Mouse (Mus musculus) G1E (cell line): ENCODE data around the gene Ankrd65. TPM values are rescaled to one million over a fixed set of nuclear protein-coding genes. Genes with fewer than 3 reads are reported as not detected.

Source experiments
- ATAC-seq: 2 replicates; pipeline ENCODE4 v1.8.0; 2016; ENCODE audit warnings: mild to moderate bottlenecking; ENCODE audit not compliant: insufficient number of reproducible peaks, poor library complexity, low FRiP score, severe bottlenecking; ENCODE audit errors: extremely low read depth
- DNase-seq: peaks from one replicate; pipeline ENCODE4 v3.0.0; 2012; ENCODE audit warnings: low spot score
- H3K27me3 ChIP-seq: 2 replicates; pipeline ENCODE4 v1.6.1; 2012; ENCODE audit warnings: mild to moderate bottlenecking, low read length, inconsistent platforms; ENCODE audit not compliant: insufficient read depth
- H3K36me3 ChIP-seq: replicated peaks from 2 replicates; pipeline ENCODE3; 2012; ENCODE audit warnings: mild to moderate bottlenecking, inconsistent platforms
- H3K4me1 ChIP-seq: 2 replicates; pipeline ENCODE4 v1.6.1; 2012; ENCODE audit warnings: low read depth, low read length, inconsistent platforms, mixed read lengths; ENCODE audit not compliant: insufficient read depth
- H3K4me3 ChIP-seq: 2 replicates; pipeline ENCODE4 v1.5.1; 2012; ENCODE audit warnings: low read depth, mild to moderate bottlenecking, inconsistent platforms, low read length, moderate library complexity, mixed read lengths
- H3K9me3 ChIP-seq: replicated peaks from 2 replicates; pipeline ENCODE4 v1.6.1; 2012; ENCODE audit warnings: inconsistent platforms
- CTCF ChIP-seq: IDR thresholded peaks from 2 replicates; pipeline ENCODE4 v1.5.1; 2012; ENCODE audit warnings: low read depth, low read length, inconsistent platforms, mixed read lengths
- GATA1 ChIP-seq: IDR thresholded peaks from 2 replicates; pipeline ENCODE4 v1.6.1; 2012; ENCODE audit warnings: borderline replicate concordance, low read length, inconsistent platforms, mixed read lengths
- GATA2 ChIP-seq: IDR thresholded peaks from 2 replicates; pipeline ENCODE4 v1.6.1; 2012; ENCODE audit warnings: low read depth, low read length, inconsistent platforms, borderline replicate concordance
- POLR2AphosphoS5 ChIP-seq: IDR thresholded peaks from 2 replicates; pipeline ENCODE4 v1.6.1; 2012; ENCODE audit warnings: low read depth, low read length, inconsistent platforms; ENCODE audit not compliant: insufficient replicate concordance
- TAL1 ChIP-seq: conservative IDR thresholded peaks from 2 replicates; pipeline ENCODE4 v1.6.1; 2012; ENCODE audit warnings: low read depth, low read length, inconsistent platforms, mixed read lengths
- polyA plus RNA-seq: library from polyadenylated mRNA; stranded (reverse); fragments of >175 nt; gene quantifications from 2 replicates; pipeline ENCODE4 v1.2.3, GENCODE M21; 2012
- total RNA-seq, 2 experiments: library from RNA; stranded (forward) in 1 of 2; stranded (reverse) in 1 of 2; fragments of 200-1000 nt in 1 of 2; fragments of >200 nt in 1 of 2; fragmentation: Nextera tagmentation in 1 of 2; gene quantifications; 2 replicates each; pipeline ENCODE4 v1.2.3; 2014 to 2017

Gene Ankrd65
- total and polyA plus RNA-seq, 3 experiments, result not detected

GRCm38 (mm10) chr4:155803340-155804041 is 13.3 kb downstream of the Ankrd65 start:
- DNase-seq (peak; percentile 77), ATAC-seq (peak; percentile 94)
- no peak for TF ChIP-seq GATA2
- no peak for TF ChIP-seq CTCF
- TF ChIP-seq TAL1, result no peak
- TF ChIP-seq POLR2AphosphoS5, result no peak
- no peak for TF ChIP-seq GATA1

GRCm38 (mm10) chr4:155807841-155808240 is 17.6 kb downstream of the Ankrd65 start:
- Histone ChIP-seq H3K4me3 (no peak overlapping the region), H3K9me3 (no peaks in the 10 kb centered on the region), H3K4me1 (peaks cover 42% of the 10 kb centered on the region), H3K36me3 (peaks cover 75% of the 10 kb centered on the region), H3K27me3 (no peaks in the 10 kb centered on the region)
- no peak for TF ChIP-seq POLR2AphosphoS5
- no peak for TF ChIP-seq CTCF
- no peak for TF ChIP-seq TAL1
- no peak for TF ChIP-seq GATA1
- TF ChIP-seq GATA2, result no peak
- ATAC-seq, result no peak
- DNase-seq, result no peak

More at GRCm38 (mm10) chr4:155803340-155804041, 13.3 kb downstream of the Ankrd65 start:
- H3K27me3 ChIP-seq, result peaks cover 7% of the 10 kb centered on the region
- peak overlapping the region; percentile 88 for H3K4me3 ChIP-seq
- peaks cover 37% of the 10 kb centered on the region for H3K4me1 ChIP-seq
- no peaks in the 10 kb centered on the region for H3K9me3 ChIP-seq
- peaks cover 41% of the 10 kb centered on the region for H3K36me3 ChIP-seq

GRCm38 (mm10) chr4:155811929-155812664 is 21.9 kb downstream of the Ankrd65 start, which contains the start of gene Ccnl2:
TSS of gene Ccnl2 (plus strand) at chr4:155812489.
- Histone ChIP-seq H3K36me3 (peaks cover 85% of the 10 kb centered on the region), H3K4me3 (peak within 1 kb of the TSS; percentile 92), H3K9me3 (no peaks in the 10 kb centered on the region), H3K4me1 (peaks cover 43% of the 10 kb centered on the region), H3K27me3 (no peaks in the 10 kb centered on the region)
- ATAC-seq, result peak; percentile 98
- peak; percentile 90 for DNase-seq
- no peak for TF ChIP-seq GATA2
- no peak for TF ChIP-seq CTCF
- TF ChIP-seq GATA1, result no peak
- no peak for TF ChIP-seq POLR2AphosphoS5
- no peak for TF ChIP-seq TAL1

- Histone ChIP-seq H3K27me3 (no peaks in the 10 kb centered on the region), H3K4me3 (peak overlapping the region; percentile 92), H3K36me3 (peaks cover 85% of the 10 kb centered on the region), H3K4me1 (peaks cover 48% of the 10 kb centered on the region), H3K9me3 (no peaks in the 10 kb centered on the region)
- no peak for ATAC-seq
- no peak for TF ChIP-seq CTCF
- no peak for TF ChIP-seq TAL1
- TF ChIP-seq GATA1, result no peak
- TF ChIP-seq GATA2, result no peak
- TF ChIP-seq POLR2AphosphoS5, result no peak
- peak; percentile 60 for DNase-seq
These were observed 22.5 kb downstream of the Ankrd65 start for GRCm38 (mm10) chr4:155812665-155813181.

GRCm38 (mm10) chr4:155817533-155817932 is 27.3 kb downstream of the Ankrd65 start:
- peaks cover 92% of the 10 kb centered on the region for H3K36me3 ChIP-seq
- TF ChIP-seq POLR2AphosphoS5, result no peak
- TF ChIP-seq GATA1, result no peak
- no peak for TF ChIP-seq GATA2
- no peak for TF ChIP-seq TAL1
- TF ChIP-seq CTCF, result no peak
- ATAC-seq, result no peak

GRCm38 (mm10) chr4:155821025-155821424 is 30.8 kb downstream of the Ankrd65 start:
- TF ChIP-seq GATA2, result no peak
- no peak for TF ChIP-seq POLR2AphosphoS5
- no peak for TF ChIP-seq TAL1
- TF ChIP-seq GATA1, result no peak
- no peak for TF ChIP-seq CTCF
- Histone ChIP-seq H3K27me3 (no peaks in the 10 kb centered on the region), H3K36me3 (peaks cover 97% of the 10 kb centered on the region), H3K9me3 (no peaks in the 10 kb centered on the region), H3K4me3 (no peak overlapping the region), H3K4me1 (peaks cover 36% of the 10 kb centered on the region)
- ATAC-seq (no peak), DNase-seq (no peak)

More at GRCm38 (mm10) chr4:155817533-155817932, 27.3 kb downstream of the Ankrd65 start:
- Histone ChIP-seq H3K4me1 (peaks cover 46% of the 10 kb centered on the region), H3K27me3 (no peaks in the 10 kb centered on the region), H3K4me3 (no peak overlapping the region), H3K9me3 (no peaks in the 10 kb centered on the region)
- DNase-seq, result no peak
